Mouse (Mus musculus) CH12.LX (cell line): ENCODE measurements at regions not wholly inside any gene's neighbourhood (a gene's known extent, or its start where the extent isn't known, plus 50 kb on each side); places are given as distances from the start of the nearest gene placed in this dataset.

Source experiments
- DNase-seq: peaks from one replicate; pipeline ENCODE4 v3.0.0-alpha.2; 2013; ENCODE audit errors: extremely low read depth
- H3K27ac ChIP-seq: 2 replicates; pipeline ENCODE4 v1.5.1; 2012; ENCODE audit warnings: low read depth, mild to moderate bottlenecking, control low read depth, moderate library complexity; ENCODE audit not compliant: insufficient read depth
- H3K27me3 ChIP-seq: replicated peaks from 2 replicates; pipeline ENCODE3; 2012; ENCODE audit warnings: inconsistent platforms
- H3K36me3 ChIP-seq, 2 experiments: replicated peaks in 1 of 2; 2 replicates each; pipeline versions ENCODE3 to v1.6.1; 2012; ENCODE audit warnings: inconsistent platforms in 1 of 2, low read length in 1 of 2, mild to moderate bottlenecking in 1 of 2, mixed read lengths in 1 of 2, moderate library complexity in 1 of 2; ENCODE audit not compliant: control insufficient read depth in 1 of 2, insufficient read depth in 1 of 2
- H3K4me1 ChIP-seq, 2 experiments: 2 replicates each; pipeline ENCODE4 v1.6.1; 2012; ENCODE audit warnings: inconsistent platforms in 1 of 2, moderate library complexity in 1 of 2; ENCODE audit not compliant: insufficient read depth in 2 of 2, control insufficient read depth in 1 of 2
- H3K4me2 ChIP-seq: 2 replicates; pipeline ENCODE4 v1.6.1; 2012; ENCODE audit warnings: low read depth, mild to moderate bottlenecking, control low read depth; ENCODE audit not compliant: poor library complexity, insufficient read depth, severe bottlenecking
- H3K4me3 ChIP-seq, 3 experiments: fragments of 150-350 bp in 1 of 3; sonication (generic) in 1 of 3; replicated peaks in 1 of 3; 2 replicates each; pipeline versions ENCODE3 to v1.5.1; 2011 to 2012; ENCODE audit warnings: low read depth in 2 of 3, low read length in 2 of 3, mild to moderate bottlenecking in 2 of 3, moderate library complexity in 2 of 3, control low read depth in 1 of 3, improper control_type of control experiment in 1 of 3, inconsistent platforms in 1 of 3, mixed read lengths in 1 of 3; ENCODE audit not compliant: poor library complexity in 1 of 3
- H3K79me2 ChIP-seq: replicated peaks from 2 replicates; pipeline ENCODE4 v1.6.1; 2012; ENCODE audit warnings: mild to moderate bottlenecking, moderate library complexity; ENCODE audit not compliant: control insufficient read depth, poor library complexity, insufficient read depth, severe bottlenecking; ENCODE audit errors: extremely low read depth
- H3K9ac ChIP-seq: 2 replicates; pipeline ENCODE4 v1.6.1; 2012; ENCODE audit warnings: low read depth, mild to moderate bottlenecking, control low read depth, moderate library complexity; ENCODE audit not compliant: insufficient read depth
- H3K9me3 ChIP-seq: replicated peaks from 2 replicates; pipeline ENCODE3; 2012; ENCODE audit warnings: low read length, inconsistent platforms, mixed read lengths
- CHD1 ChIP-seq: IDR thresholded peaks from 2 replicates; pipeline ENCODE4 v1.6.1; 2012; ENCODE audit warnings: low read depth, low read length, improper control_type of control experiment, inconsistent platforms
- ELF1 ChIP-seq: IDR thresholded peaks from 2 replicates; pipeline ENCODE4 v1.6.1; 2014; ENCODE audit warnings: low read depth, mild to moderate bottlenecking, inconsistent platforms, low read length, improper control_type of control experiment
- EP300 ChIP-seq: IDR thresholded peaks from 2 replicates; pipeline ENCODE4 v1.6.1; 2011; ENCODE audit warnings: low read length, improper control_type of control experiment
- ETS1 ChIP-seq: conservative IDR thresholded peaks from 2 replicates; pipeline ENCODE4 v1.6.1; 2012; ENCODE audit warnings: low read depth, mild to moderate bottlenecking, inconsistent platforms, low read length, improper control_type of control experiment, moderate library complexity
- HCFC1 ChIP-seq: IDR thresholded peaks from 2 replicates; pipeline ENCODE4 v1.6.1; 2012; ENCODE audit warnings: low read depth, mild to moderate bottlenecking, inconsistent platforms, low read length, improper control_type of control experiment
- IRF4 ChIP-seq: IDR thresholded peaks from 2 replicates; pipeline ENCODE4 v1.6.1; 2014; ENCODE audit warnings: low read depth, mild to moderate bottlenecking, inconsistent platforms, low read length, improper control_type of control experiment
- JUN ChIP-seq: IDR thresholded peaks from 2 replicates; pipeline ENCODE4 v1.6.1; 2011; ENCODE audit warnings: low read depth, mild to moderate bottlenecking, low read length, improper control_type of control experiment, moderate library complexity; ENCODE audit not compliant: insufficient read depth
- KAT2A ChIP-seq: IDR thresholded peaks from 2 replicates; pipeline ENCODE4 v1.6.1; 2012; ENCODE audit warnings: low read length, improper control_type of control experiment, inconsistent platforms; ENCODE audit not compliant: insufficient replicate concordance
- MXI1 ChIP-seq: IDR thresholded peaks from 2 replicates; pipeline ENCODE4 v1.6.1; 2011; ENCODE audit warnings: mild to moderate bottlenecking, low read depth, low read length, improper control_type of control experiment
- NELFE ChIP-seq: IDR thresholded peaks from 2 replicates; pipeline ENCODE4 v1.6.1; 2011; ENCODE audit warnings: low read depth, low read length, improper control_type of control experiment
- NRF1 ChIP-seq: IDR thresholded peaks from 2 replicates; pipeline ENCODE4 v1.6.1; 2014; ENCODE audit warnings: low read depth, mild to moderate bottlenecking, inconsistent platforms, low read length, improper control_type of control experiment, moderate library complexity
- POLR2A ChIP-seq: IDR thresholded peaks from 2 replicates; pipeline ENCODE4 v1.6.1; 2011; ENCODE audit warnings: low read depth, mild to moderate bottlenecking, improper control_type of control experiment, low read length
- POLR2AphosphoS2 ChIP-seq: IDR thresholded peaks from 2 replicates; pipeline ENCODE4 v1.6.1; 2011; ENCODE audit warnings: low read depth, low read length, improper control_type of control experiment
- RCOR1 ChIP-seq: conservative IDR thresholded peaks from 2 replicates; pipeline ENCODE4 v1.6.1; 2012; ENCODE audit warnings: low read depth, mild to moderate bottlenecking, inconsistent platforms, low read length, improper control_type of control experiment
- SIN3A ChIP-seq: IDR thresholded peaks from 2 replicates; pipeline ENCODE4 v1.6.1; 2012; ENCODE audit warnings: low read length, improper control_type of control experiment, inconsistent platforms
- SMC3 ChIP-seq: IDR thresholded peaks from 2 replicates; pipeline ENCODE4 v1.6.1; 2011; ENCODE audit warnings: low read depth, low read length, improper control_type of control experiment
- TBP ChIP-seq: conservative IDR thresholded peaks from 2 replicates; pipeline ENCODE4 v1.6.1; 2011; ENCODE audit warnings: low read depth, low read length, improper control_type of control experiment
- TCF12 ChIP-seq: IDR thresholded peaks from 2 replicates; pipeline ENCODE4 v1.6.1; 2014; ENCODE audit warnings: low read depth, mild to moderate bottlenecking, inconsistent platforms, low read length, improper control_type of control experiment
- UBTF ChIP-seq: IDR thresholded peaks from 2 replicates; pipeline ENCODE4 v1.6.1; 2012; ENCODE audit warnings: low read depth, mild to moderate bottlenecking, inconsistent platforms, low read length, improper control_type of control experiment, moderate library complexity
- USF1 ChIP-seq: IDR thresholded peaks from 2 replicates; pipeline ENCODE4 v1.6.1; 2014; ENCODE audit warnings: low read depth, mild to moderate bottlenecking, inconsistent platforms, low read length, improper control_type of control experiment
- USF2 ChIP-seq: conservative IDR thresholded peaks from 2 replicates; pipeline ENCODE4 v1.6.1; 2011; ENCODE audit warnings: low read depth, low read length, improper control_type of control experiment
- ZMIZ1 ChIP-seq: IDR thresholded peaks from 2 replicates; pipeline ENCODE4 v1.6.1; 2012; ENCODE audit warnings: low read depth, mild to moderate bottlenecking, inconsistent platforms, low read length, improper control_type of control experiment
- ZNF384 ChIP-seq: IDR thresholded peaks from 2 replicates; pipeline ENCODE4 v1.6.1; 2012; ENCODE audit warnings: low read depth, low read length, improper control_type of control experiment, inconsistent platforms
- dilution Hi-C: fragments of 300-500 bp; cut with MboI; formaldehyde crosslinking; loops from 2 replicates; pipeline ENCODE4 v1.14.3; 2020; ENCODE audit warnings: low sequenced_read_pairs; ENCODE audit not compliant: extremely low pct_unique_long_range_greater_than_20kb, extremely low pct_ligation_motif_present
- in situ Hi-C: fragments of 300-500 bp; cut with MboI; formaldehyde crosslinking; loops from 3 replicates; pipeline ENCODE4 v1.14.3; 2019; ENCODE audit warnings: low sequenced_read_pairs, low pct_ligation_motif_present, low pct_unique_long_range_greater_than_20kb, mixed read lengths

DNA sequence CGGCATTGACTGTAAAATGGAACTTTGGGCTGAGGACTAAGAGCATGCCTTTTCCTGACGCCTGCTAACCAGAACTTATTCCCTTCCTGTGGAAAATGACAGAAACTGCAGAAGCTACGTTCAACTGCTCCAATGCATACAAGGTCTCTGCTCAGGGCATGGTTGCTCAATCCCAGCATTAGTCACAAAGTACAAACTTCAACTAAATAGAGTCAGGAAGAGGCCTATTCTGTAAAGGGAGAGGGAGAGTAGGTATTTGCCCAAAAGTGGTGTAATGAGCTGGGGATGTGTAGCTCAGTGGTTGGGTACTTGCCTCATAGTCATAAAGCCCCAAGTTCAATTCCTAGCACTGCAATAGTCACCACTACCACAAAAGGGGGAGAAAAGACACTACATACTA, 221.7 kb downstream of the Rybp start:
- in situ Hi-C loops, result no loop called here
- Histone ChIP-seq H3K4me2 (no peak overlapping the region), H3K27ac (no peak overlapping the region), H3K4me1 (peaks cover 11 to 22% of the 10 kb centered on the region in 2 experiments), H3K36me3 (no peaks in the 10 kb centered on the region), H3K4me3 (no peak overlapping the region), H3K27me3 (peaks cover 4% of the 10 kb centered on the region), H3K79me2 (no peaks in the 10 kb centered on the region)
- DNase-seq, result no peak
- TF ChIP-seq POLR2A (no peak), CHD1 (no peak), SMC3 (no peak), RCOR1 (no peak), UBTF (no peak), JUN (no peak), ELF1 (no peak), USF2 (no peak)
- TF ChIP-seq, all 38 proteins: peak for 0
- dilution Hi-C loops, result no loop called here
- no peaks in the 10 kb centered on the region for H3K9me3 ChIP-seq
- no peak overlapping the region for H3K9ac ChIP-seq

DNA sequence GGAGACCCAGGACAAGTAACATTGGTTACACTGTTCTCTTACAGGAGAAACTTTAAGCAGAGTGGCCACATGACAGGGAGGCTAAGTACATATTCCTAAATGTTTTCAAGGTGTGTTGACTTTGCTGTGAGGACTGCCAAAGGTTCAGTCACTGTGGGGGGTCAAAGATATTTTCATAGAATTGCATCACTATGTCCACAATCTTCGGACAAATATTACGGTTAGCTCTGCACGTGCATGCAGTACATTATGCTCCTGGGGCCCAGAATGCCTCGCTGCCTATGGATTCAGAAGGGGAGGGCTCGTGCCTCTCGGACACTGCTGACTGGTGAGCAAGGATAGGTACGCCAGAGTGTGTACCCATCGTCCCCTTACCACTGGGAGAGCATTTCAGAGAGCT, 224.3 kb downstream of the Rybp start:
- Histone ChIP-seq H3K27me3 (peaks cover 2% of the 10 kb centered on the region), H3K27ac (no peak overlapping the region), H3K9me3 (no peaks in the 10 kb centered on the region), H3K4me3 (no peak overlapping the region), H3K9ac (no peak overlapping the region), H3K79me2 (no peaks in the 10 kb centered on the region), H3K4me2 (no peak overlapping the region), H3K36me3 (no peaks in the 10 kb centered on the region), H3K4me1 (peaks cover 11 to 18% of the 10 kb centered on the region in 2 experiments)
- in situ Hi-C loops, result no loop called here
- no peak for TF ChIP-seq SIN3A
- no peak for TF ChIP-seq POLR2AphosphoS2
- no peak for TF ChIP-seq KAT2A
- no peak for TF ChIP-seq IRF4
- TF ChIP-seq EP300, result no peak
- no peak for TF ChIP-seq ZNF384
- TF ChIP-seq TCF12, result no peak
- TF ChIP-seq USF2, result no peak
- no peak for TF ChIP-seq ELF1
- no peak for TF ChIP-seq ZMIZ1
- no peak for TF ChIP-seq MXI1
- TF ChIP-seq NELFE, result no peak
- no peak for TF ChIP-seq NRF1
- no peak for TF ChIP-seq CHD1
- no peak for TF ChIP-seq JUN
- TF ChIP-seq HCFC1, result no peak
- no peak for TF ChIP-seq UBTF
- TF ChIP-seq TBP, result no peak
- TF ChIP-seq ETS1, result no peak
- no peak for TF ChIP-seq USF1
- no peak for DNase-seq
- dilution Hi-C loops, result no loop called here
